ENCODE assay signal across 8 mouse cellular contexts in the genomic region with DNA sequence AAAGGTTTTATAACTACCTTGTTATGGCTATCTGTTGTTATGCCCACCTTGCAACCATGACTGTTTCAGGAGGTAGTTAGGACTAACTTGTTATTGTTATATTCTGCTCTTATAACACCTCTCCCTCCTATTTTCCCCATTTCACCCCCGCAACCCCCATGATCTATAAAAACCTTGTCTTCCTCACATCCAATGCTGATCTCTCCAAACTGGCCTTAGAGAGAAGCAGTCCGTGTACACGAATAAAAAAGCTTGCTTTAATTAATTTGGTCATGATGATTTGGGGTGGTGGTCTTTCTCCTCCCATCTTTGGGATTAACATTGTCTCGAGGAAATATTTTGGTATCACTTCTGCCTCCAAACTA. TPM values are rescaled to one million over a fixed set of nuclear protein-coding genes. Genes with fewer than 3 reads are reported as not detected.
A peak's percentile ranks its signal among the peaks of the same experiment; 100 is the strongest.
DNase-seq lines count a peak whose midpoint lies in the region; ATAC-seq and TF ChIP-seq lines count a peak whose summit lies in the region.

No protein-coding gene starts in this region.

- no peaks in the 10 kb centered on the region for H3K9me3 ChIP-seq in limb, embryonic 15.5 days
- H3K9me3 ChIP-seq in stomach, postnatal 0 days (ENCODE audit: control insufficient read depth, low read length): no peaks in the 10 kb centered on the region

- peak overlapping the region; percentile 54 for H3K4me3 ChIP-seq in spleen, adult 2 months (ENCODE audit: extremely low read depth, insufficient read depth, insufficient read length)
- H3K4me3 ChIP-seq in limb, embryonic 15.5 days: peak overlapping the region; percentile 64
- peak overlapping the region; percentile 54 for H3K4me3 ChIP-seq in stomach, postnatal 0 days (ENCODE audit: low read depth, low read length)

- WGBS in spleen, adult 2 months: 3% methylated on average over 4 of the region's 4 CpGs
- WGBS in limb, embryonic 15.5 days: 1% methylated on average over 4 of the region's 4 CpGs
- WGBS in stomach, postnatal 0 days: 6% methylated on average over 4 of the region's 4 CpGs

- H3K9ac ChIP-seq in limb, embryonic 15.5 days: peak overlapping the region; percentile 44
- H3K9ac ChIP-seq in stomach, postnatal 0 days (ENCODE audit: low read length): peak overlapping the region; percentile 66

- TF ChIP-seq POLR2A in spleen, adult 2 months (IDR thresholded peaks at IDR 0.05; ENCODE audit: low read depth, low read length): no peak

- no peaks in the 10 kb centered on the region for H3K36me3 ChIP-seq in spleen, adult 2 months (ENCODE audit: control insufficient read depth, insufficient read depth, low read length)
- H3K36me3 ChIP-seq in limb, embryonic 15.5 days: peaks cover 4% of the 10 kb centered on the region; the same call in 1 of the 2 replicates
- H3K36me3 ChIP-seq in stomach, postnatal 0 days (ENCODE audit: control insufficient read depth, insufficient read depth, low read length): no peaks in the 10 kb centered on the region

- ATAC-seq in frontal cortex, adult (ENCODE audit: low TSS enrichment): 0 out of 2 replicates have a peak, but pooled peaks have one; percentile 17
- ATAC-seq in limb, embryonic 15.5 days (ENCODE audit: insufficient number of reproducible peaks, low FRiP score, low TSS enrichment, low read depth): no peak
- no peak for ATAC-seq in stomach, postnatal 0 days (ENCODE audit: low FRiP score, low TSS enrichment)

- H3K27ac ChIP-seq in spleen, adult 2 months (ENCODE audit: insufficient read depth, low read length): no peak overlapping the region
- peak overlapping the region; percentile 44 for H3K27ac ChIP-seq in limb, embryonic 15.5 days
- H3K27ac ChIP-seq in stomach, postnatal 0 days (replicated peaks): peak overlapping the region; percentile 49

- H3K4me1 ChIP-seq in spleen, adult 2 months (ENCODE audit: control insufficient read depth, insufficient read depth, insufficient read length): no peaks in the 10 kb centered on the region
- H3K4me1 ChIP-seq in limb, embryonic 15.5 days: 0 out of 2 replicates have a peak, but pooled peaks cover 2% of the 10 kb centered on the region
- no peaks in the 10 kb centered on the region for H3K4me1 ChIP-seq in stomach, postnatal 0 days (replicated peaks; ENCODE audit: control insufficient read depth, insufficient read depth)

- no peak for DNase-seq in frontal cortex, postnatal 36 days (ENCODE audit: low spot score in 2 of 2)
- DNase-seq in spleen, adult 2 months (ENCODE audit: low read depth in 1 of 2, low spot score in 2 of 2): no peak
- DNase-seq in spleen, postnatal 4 days (ENCODE audit: low spot score in 2 of 2): no peak
- no peak for DNase-seq in stomach, postnatal 0 days (ENCODE audit: low spot score)
- no peak for DNase-seq in right cerebral cortex, postnatal 4 days
- DNase-seq in frontal cortex, adult 2 months (ENCODE audit: extremely low spot score in 1 of 2, low spot score in 1 of 2): no peak

- TF ChIP-seq CTCF in spleen, adult 2 months (IDR thresholded peaks at IDR 0.05; ENCODE audit: extremely low read depth, insufficient read depth, insufficient read length, insufficient replicate concordance): no peak
- no peak for TF ChIP-seq CTCF in stomach, postnatal 0 days (IDR thresholded peaks at IDR 0.05; ENCODE audit: low read depth)

- H3K27me3 ChIP-seq in spleen, adult 2 months (ENCODE audit: control insufficient read depth, insufficient read depth, low read length): no peaks in the 10 kb centered on the region
- no peaks in the 10 kb centered on the region for H3K27me3 ChIP-seq in limb, embryonic 15.5 days
- H3K27me3 ChIP-seq in stomach, postnatal 0 days (ENCODE audit: control insufficient read depth, insufficient read depth, low read length): no peaks in the 10 kb centered on the region

- H3K4me2 ChIP-seq in limb, embryonic 15.5 days: peak overlapping the region; percentile 79
- peak overlapping the region; percentile 63 for H3K4me2 ChIP-seq in stomach, postnatal 0 days (replicated peaks; ENCODE audit: low read depth)

- TF ChIP-seq EP300 in stomach, postnatal 0 days (optimal IDR thresholded peaks at IDR 0.05): no peak

RNA-seq across cellular contexts. Expression of a gene that starts 0.5 kb away (rescaled TPM):
- polyA plus RNA-seq in spleen, adult 2 months (2012; rRNA removed): 0.12 and 0.22 TPM in 2 replicates
- polyA plus RNA-seq in limb, embryonic 15.5 days (2015; fragmentation: Nextera tagmentation; extraction: Ambion mirVana): 5.6 and 6.0 TPM in 2 replicates
- polyA plus RNA-seq in stomach, postnatal 0 days (2015; fragmentation: Nextera tagmentation; extraction: Ambion mirVana): 1.5 TPM in 2 replicates
- polyA plus RNA-seq in frontal cortex, adult 2 months (2012; rRNA removed): 6.2 and 6.4 TPM in 2 replicates

RNA-seq across cellular contexts. Expression of a gene that starts 26.3 kb away (rescaled TPM):
- 40.7 and 46.4 TPM in 2 replicates for polyA plus RNA-seq in spleen, adult 2 months (2012; rRNA removed)
- 7.5 and 8.1 TPM in 2 replicates for polyA plus RNA-seq in limb, embryonic 15.5 days (2015; fragmentation: Nextera tagmentation; extraction: Ambion mirVana)
- polyA plus RNA-seq in stomach, postnatal 0 days (2015; fragmentation: Nextera tagmentation; extraction: Ambion mirVana): 12.7 and 12.9 TPM in 2 replicates
- polyA plus RNA-seq in frontal cortex, adult 2 months (2012; rRNA removed): 3.5 and 3.9 TPM in 2 replicates

RNA-seq across cellular contexts. Expression of a gene that starts 53.0 kb away (rescaled TPM):
- polyA plus RNA-seq in spleen, adult 2 months (2012; rRNA removed): 4.7 and 4.9 TPM in 2 replicates
- polyA plus RNA-seq in limb, embryonic 15.5 days (2015; fragmentation: Nextera tagmentation; extraction: Ambion mirVana): 12.5 and 15.5 TPM in 2 replicates
- 5.3 and 6.7 TPM in 2 replicates for polyA plus RNA-seq in stomach, postnatal 0 days (2015; fragmentation: Nextera tagmentation; extraction: Ambion mirVana)
- polyA plus RNA-seq in frontal cortex, adult 2 months (2012; rRNA removed): 25.3 and 26.8 TPM in 2 replicates
